Mouse (Mus musculus) kidney, postnatal 0 days (tissue): ENCODE results near the gene Prrg4. TPM values are rescaled to one million over a fixed set of nuclear protein-coding genes. Genes with fewer than 3 reads are reported as not detected.
A peak's percentile ranks its signal among the peaks of the same experiment; 100 is the strongest.
"Not testable (repeated sequence)": the region's sequence is repeated elsewhere in the genome, so short reads cannot be mapped to it uniquely, and the experiment has no call there.

Experiments used
- ATAC-seq: fragments of 200-750 bp; cut with Nextera tagmentation; replicated peaks from 2 replicates; pipeline ENCODE4 v1.8.0; 2017; ENCODE audit warnings: low read depth, moderate number of reproducible peaks, moderate TSS enrichment, moderate library complexity; ENCODE audit not compliant: low FRiP score
- DNase-seq: peaks from one replicate; pipeline ENCODE4 v3.0.0-alpha.2; 2016; ENCODE audit warnings: low spot score
- H3K27ac ChIP-seq: fragments of 300-500 bp; sonication (generic); 2 replicates; pipeline ENCODE4 v1.5.1; 2014; ENCODE audit warnings: mild to moderate bottlenecking
- H3K27me3 ChIP-seq: fragments of 300-500 bp; sonication (generic); 2 replicates; pipeline ENCODE4 v1.6.1; 2014; ENCODE audit warnings: low read length, mixed read lengths; ENCODE audit not compliant: insufficient read depth
- H3K36me3 ChIP-seq: fragments of 300-500 bp; sonication (generic); 2 replicates; pipeline ENCODE4 v1.6.1; 2014; ENCODE audit warnings: low read length, mixed read lengths; ENCODE audit not compliant: insufficient read depth
- H3K4me1 ChIP-seq: fragments of 300-500 bp; sonication (generic); replicated peaks from 2 replicates; pipeline ENCODE4 v1.6.1; 2014; ENCODE audit warnings: antibody characterized with exemption, low read length, mixed read lengths; ENCODE audit not compliant: insufficient read depth
- H3K4me2 ChIP-seq: fragments of 300-500 bp; sonication (generic); 2 replicates; pipeline ENCODE4 v1.6.1; 2014; ENCODE audit warnings: mild to moderate bottlenecking, low read length, moderate library complexity, mixed read lengths
- H3K4me3 ChIP-seq: fragments of 300-500 bp; sonication (generic); replicated peaks from 2 replicates; pipeline ENCODE4 v1.5.1; 2014; ENCODE audit warnings: low read depth, low read length
- H3K9ac ChIP-seq: fragments of 300-500 bp; sonication (generic); 2 replicates; pipeline ENCODE4 v1.6.1; 2014; ENCODE audit warnings: low read depth, low read length
- H3K9me3 ChIP-seq: fragments of 300-500 bp; sonication (generic); replicated peaks from 2 replicates; pipeline ENCODE4 v1.6.1; 2016; ENCODE audit warnings: low read length, inconsistent platforms, mixed read lengths
- CTCF ChIP-seq: IDR thresholded peaks from 2 replicates; pipeline ENCODE4 v1.5.1; 2016; ENCODE audit warnings: antibody characterized with exemption, low read depth, mild to moderate bottlenecking, moderate library complexity
- WGBS: fragments of 180-500 bp; shearing (Covaris S2); extraction: QIAGEN DNeasy Blood & Tissue Kit; methylation state at CpG from one replicate; pipeline ENCODE4 v1.1.7; 2014; 5-methylcytosine and 5-hydroxymethylcytosine counted together
- polyA plus RNA-seq: library from polyadenylated mRNA; unstranded; fragments of >200 nt; fragmentation: Nextera tagmentation; extraction: Ambion mirVana; gene quantifications from 2 replicates; pipeline ENCODE4 v1.2.1, GENCODE M21; 2015

Prrg4 gene
- polyA plus RNA-seq: 1.5 and 1.7 TPM in 2 replicates

GRCm38 (mm10) chr2:104849276-104849990 lies at the start of gene Prrg4:
Gene Prrg4, minus strand, starts transcription at chr2:104849876.
- peak; percentile 39 for TF ChIP-seq CTCF
- H3K4me3 ChIP-seq: peak within 1 kb of the TSS; percentile 53

GRCm38 (mm10) chr2:104887882-104888566 lies 38.3 kb upstream of the Prrg4 start:
- Histone ChIP-seq H3K27ac (no peak overlapping the region), H3K4me3 (no peak overlapping the region), H3K4me2 (no peak overlapping the region), H3K27me3 (no peaks in the 10 kb centered on the region), H3K36me3 (no peaks in the 10 kb centered on the region), H3K9ac (no peak overlapping the region), H3K4me1 (no peaks in the 10 kb centered on the region), H3K9me3 (no peaks in the 10 kb centered on the region)
- DNase-seq (peak; percentile 92), ATAC-seq (peak; percentile 33; the same call in 1 of the 2 replicates)
- TF ChIP-seq CTCF: peak; percentile 95
- WGBS: 21% methylated on average over 10 of the region's 10 CpGs

More at GRCm38 (mm10) chr2:104849276-104849990, at the start of gene Prrg4:
- WGBS: under 1% methylated on average over 61 of the region's 62 CpGs
- no peak within 1 kb of the TSS for H3K27ac ChIP-seq
- DNase-seq: peak; percentile 62
- no peaks in the 10 kb centered on the region for H3K9me3 ChIP-seq
- H3K36me3 ChIP-seq: no peaks in the 10 kb centered on the region
- no peaks in the 10 kb centered on the region for H3K27me3 ChIP-seq
- peak within 1 kb of the TSS; percentile 88 for H3K4me2 ChIP-seq
- H3K9ac ChIP-seq: peak within 1 kb of the TSS; percentile 62
- ATAC-seq: peak; percentile 84
- no peaks in the 10 kb centered on the region for H3K4me1 ChIP-seq

- DNase-seq, H3K27me3 ChIP-seq, ATAC-seq, H3K4me2 ChIP-seq, H3K9me3 ChIP-seq, H3K4me3 ChIP-seq, H3K9ac ChIP-seq, H3K27ac ChIP-seq, H3K36me3 ChIP-seq, H3K4me1 ChIP-seq: not testable (repeated sequence)
- WGBS: 54% methylated on average over 2 of the region's 2 CpGs
Measured at GRCm38 (mm10) chr2:104887331-104887730, 37.7 kb upstream of the Prrg4 start.

- H3K4me1 ChIP-seq: no peaks in the 10 kb centered on the region
- no peak overlapping the region for H3K4me2 ChIP-seq
- no peaks in the 10 kb centered on the region for H3K27me3 ChIP-seq
- TF ChIP-seq CTCF: no peak
- no peak overlapping the region for H3K27ac ChIP-seq
- no peak overlapping the region for H3K9ac ChIP-seq
- WGBS: 93% methylated on average over 18 of the region's 18 CpGs
- no peaks in the 10 kb centered on the region for H3K9me3 ChIP-seq
- no peak overlapping the region for H3K4me3 ChIP-seq
- H3K36me3 ChIP-seq: no peaks in the 10 kb centered on the region
- ATAC-seq (no peak), DNase-seq (no peak)
Measured at GRCm38 (mm10) chr2:104886109-104886508, 36.4 kb upstream of the Prrg4 start.

GRCm38 (mm10) chr2:104878794-104879193 lies 29.1 kb upstream of the Prrg4 start:
- 83% methylated on average over 8 of the region's 8 CpGs for WGBS
- H3K27me3 ChIP-seq: no peaks in the 10 kb centered on the region
- no peak overlapping the region for H3K9ac ChIP-seq
- H3K4me3 ChIP-seq: no peak overlapping the region
- no peaks in the 10 kb centered on the region for H3K9me3 ChIP-seq
- ATAC-seq: no peak
- DNase-seq: no peak
- H3K4me2 ChIP-seq: no peak overlapping the region
- H3K4me1 ChIP-seq: no peaks in the 10 kb centered on the region
- H3K27ac ChIP-seq: no peak overlapping the region
- no peaks in the 10 kb centered on the region for H3K36me3 ChIP-seq
- TF ChIP-seq CTCF: no peak

- Histone ChIP-seq H3K9me3 (no peaks in the 10 kb centered on the region), H3K4me1 (no peaks in the 10 kb centered on the region), H3K27me3 (no peaks in the 10 kb centered on the region), H3K4me2 (no peak overlapping the region), H3K36me3 (no peaks in the 10 kb centered on the region), H3K4me3 (no peak overlapping the region), H3K9ac (no peak overlapping the region), H3K27ac (no peak overlapping the region)
- no peak for TF ChIP-seq CTCF
- ATAC-seq: no peak
- DNase-seq: no peak
- WGBS: 83% methylated on average over 3 of the region's 3 CpGs
Measured at GRCm38 (mm10) chr2:104869101-104869500, 19.4 kb upstream of the Prrg4 start.
